Mouse (Mus musculus) heart, embryonic 14.5 days (tissue): ENCODE results near the gene Dus1l. TPM values are rescaled to one million over a fixed set of nuclear protein-coding genes. Genes with fewer than 3 reads are reported as not detected.
A peak's percentile ranks its signal among the peaks of the same experiment; 100 is the strongest.

ENCODE experiments used
- ATAC-seq: fragments of 200-750 bp; cut with Nextera tagmentation; 2 replicates; pipeline ENCODE4 v1.8.0; 2017; ENCODE audit warnings: low read depth, moderate TSS enrichment; ENCODE audit not compliant: insufficient number of reproducible peaks, insufficient read depth, low FRiP score
- H3K27ac ChIP-seq, 2 experiments: fragments of 200-500 bp in 1 of 2; fragments of 300-500 bp in 1 of 2; sonication (generic) in 1 of 2; replicated peaks in 1 of 2; 2 replicates each; pipeline ENCODE4 v1.5.1; 2012 to 2014; ENCODE audit warnings: low read depth in 2 of 2, low read length in 2 of 2, control low read depth in 1 of 2, mild to moderate bottlenecking in 1 of 2, mixed read lengths in 1 of 2; ENCODE audit not compliant: control insufficient read depth in 1 of 2, insufficient read depth in 1 of 2
- H3K27me3 ChIP-seq: fragments of 300-500 bp; sonication (generic); 2 replicates; pipeline ENCODE4 v1.6.1; 2014; ENCODE audit warnings: mild to moderate bottlenecking, low read length, control low read depth; ENCODE audit not compliant: control insufficient read depth, insufficient read depth
- H3K36me3 ChIP-seq: fragments of 300-500 bp; sonication (generic); 2 replicates; pipeline ENCODE4 v1.6.1; 2014; ENCODE audit warnings: mild to moderate bottlenecking, control low read depth, low read length, mixed read lengths; ENCODE audit not compliant: control insufficient read depth, insufficient read depth
- H3K4me1 ChIP-seq, 2 experiments: fragments of 200-500 bp in 1 of 2; fragments of 300-500 bp in 1 of 2; sonication (generic) in 1 of 2; 2 replicates each; pipeline ENCODE4 v1.6.1; 2012 to 2014; ENCODE audit warnings: low read length in 2 of 2, control low read depth in 1 of 2, mixed read lengths in 1 of 2; ENCODE audit not compliant: control insufficient read depth in 2 of 2, insufficient read depth in 2 of 2
- H3K4me2 ChIP-seq: fragments of 300-500 bp; sonication (generic); 2 replicates; pipeline ENCODE4 v1.6.1; 2014; ENCODE audit warnings: mild to moderate bottlenecking, low read length
- H3K4me3 ChIP-seq, 2 experiments: fragments of 200-500 bp in 1 of 2; fragments of 300-500 bp in 1 of 2; sonication (generic) in 1 of 2; 2 replicates each; pipeline ENCODE4 v1.5.1; 2012 to 2014; ENCODE audit warnings: low read length in 2 of 2, mild to moderate bottlenecking in 2 of 2, control low read depth in 1 of 2, low read depth in 1 of 2, moderate library complexity in 1 of 2; ENCODE audit not compliant: control insufficient read depth in 1 of 2, insufficient read depth in 1 of 2
- H3K9ac ChIP-seq: fragments of 300-500 bp; sonication (generic); 2 replicates; pipeline ENCODE4 v1.6.1; 2014; ENCODE audit warnings: mild to moderate bottlenecking, low read length
- H3K9me3 ChIP-seq: fragments of 300-500 bp; sonication (generic); 2 replicates; pipeline ENCODE4 v1.6.1; 2016; ENCODE audit warnings: low read length, control low read depth; ENCODE audit not compliant: control insufficient read depth
- WGBS: fragments of 180-500 bp; shearing (Covaris S2); extraction: QIAGEN DNeasy Blood & Tissue Kit; methylation state at CpG from one replicate; pipeline ENCODE4 v1.1.7; 2014; 5-methylcytosine and 5-hydroxymethylcytosine counted together
- polyA plus RNA-seq: library from polyadenylated mRNA; unstranded; fragments of >200 nt; fragmentation: Nextera tagmentation; extraction: Ambion mirVana; gene quantifications from 2 replicates; pipeline ENCODE4 v1.2.1, GENCODE M21; 2014

Gene Dus1l
- polyA plus RNA-seq, 1 experiment from 2014 or later = 44.5 TPM

DNA sequence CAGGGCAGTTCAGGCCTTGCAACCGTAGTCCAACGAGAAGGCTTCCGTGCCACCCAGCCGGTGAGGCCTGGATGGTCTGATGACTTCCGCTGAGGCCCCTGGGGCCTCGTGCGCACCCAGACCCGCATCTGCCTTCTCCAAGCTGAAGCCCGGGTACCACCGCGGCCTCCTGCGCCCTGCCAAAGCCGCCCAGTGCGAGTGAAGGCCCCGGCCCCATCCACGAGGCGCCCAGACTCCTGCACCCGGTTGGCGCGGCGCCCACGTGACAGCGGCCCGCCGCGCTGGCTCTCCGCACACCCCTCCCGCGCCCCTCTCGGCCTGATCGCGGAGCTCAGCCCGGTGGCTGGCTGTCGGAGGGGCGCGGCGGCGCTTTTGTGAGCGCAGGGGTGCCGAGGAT, 27.3 kb upstream of the Dus1l start:
- peaks cover 35% of the 10 kb centered on the region for H3K36me3 ChIP-seq
- H3K9ac ChIP-seq = peak overlapping the region; percentile 87
- H3K4me1 ChIP-seq = peaks cover 29 to 34% of the 10 kb centered on the region in 2 experiments
- H3K4me3 ChIP-seq = peak overlapping the region; percentile 68 to 81
- H3K27ac ChIP-seq = peak overlapping the region; percentile 88 to 93
- H3K4me2 ChIP-seq = peak overlapping the region; percentile 87
- under 1% methylated on average over 40 of the region's 40 CpGs for WGBS
- H3K9me3 ChIP-seq = no peaks in the 10 kb centered on the region
- H3K27me3 ChIP-seq = no peaks in the 10 kb centered on the region
- peak; percentile 16; the same call in 1 of the 2 replicates for ATAC-seq

DNA sequence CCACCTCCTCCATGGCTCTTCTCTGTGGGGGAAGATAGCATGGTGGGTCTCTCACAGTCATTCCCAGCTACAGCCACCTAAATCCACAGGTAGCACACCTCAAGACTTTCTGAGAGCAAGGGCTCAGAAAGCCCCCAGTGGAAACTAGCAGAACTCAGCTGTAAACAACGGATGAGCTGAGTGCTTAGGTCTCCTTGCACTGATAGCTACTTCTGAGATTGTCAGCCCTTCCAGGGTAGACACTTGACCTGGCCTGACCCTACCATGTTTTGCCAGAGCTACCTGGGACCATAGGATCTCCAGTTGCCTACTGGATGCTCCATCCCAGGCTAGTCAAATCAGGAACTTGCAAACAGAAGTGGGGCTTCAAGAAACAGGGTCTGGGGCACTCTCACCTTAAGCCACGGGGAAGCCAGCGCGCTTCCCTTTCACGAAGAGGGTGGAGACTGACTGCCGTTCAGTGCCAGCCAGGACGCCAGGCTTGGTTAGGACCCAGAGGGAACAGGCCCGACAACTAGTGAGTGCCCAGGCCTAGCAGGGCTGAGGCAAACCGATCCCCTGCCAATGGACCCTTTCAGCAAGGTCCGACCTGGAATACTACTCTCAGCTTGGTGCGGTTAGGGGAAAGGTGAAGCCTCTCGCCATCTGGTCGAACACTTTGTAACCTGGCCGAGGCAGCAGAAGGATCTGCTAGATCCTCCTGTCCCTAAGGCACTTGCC, 26.8 kb upstream of the Dus1l start:
- H3K4me3 ChIP-seq = peak overlapping the region; percentile 68 to 81
- WGBS = 2% methylated on average over 14 of the region's 14 CpGs
- peaks cover 40% of the 10 kb centered on the region for H3K36me3 ChIP-seq
- peak overlapping the region; percentile 87 for H3K4me2 ChIP-seq
- H3K9me3 ChIP-seq = no peaks in the 10 kb centered on the region
- peak overlapping the region; percentile 87 for H3K9ac ChIP-seq
- peaks cover 29 to 34% of the 10 kb centered on the region in 2 experiments for H3K4me1 ChIP-seq
- H3K27ac ChIP-seq = peak overlapping the region; percentile 88 to 93
- H3K27me3 ChIP-seq = no peaks in the 10 kb centered on the region
- no peak for ATAC-seq

DNA sequence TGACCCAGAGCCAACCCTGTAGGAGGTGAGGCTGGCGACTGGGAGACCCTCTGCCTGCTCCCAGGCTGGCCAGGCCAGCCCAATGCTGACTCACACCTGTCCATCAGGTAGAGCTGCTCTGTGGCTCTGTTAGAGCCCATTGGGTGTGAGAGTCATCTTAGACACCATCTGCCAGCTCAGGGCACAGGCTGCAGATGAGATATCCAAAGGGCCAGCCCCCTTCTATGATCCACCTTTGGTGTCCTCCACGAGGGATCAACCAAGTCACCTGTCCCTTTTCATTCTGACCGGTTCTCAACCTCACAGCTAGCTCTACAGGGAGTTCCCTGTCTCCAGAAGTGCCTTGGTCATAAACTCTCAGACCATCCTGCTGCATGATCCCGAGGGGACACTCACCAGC, 26.1 kb upstream of the Dus1l start:
- Histone ChIP-seq H3K36me3 (peaks cover 47% of the 10 kb centered on the region), H3K27ac (no peak overlapping the region), H3K4me3 (peak overlapping the region; percentile 68 to 81), H3K9ac (peak overlapping the region; percentile 87), H3K4me2 (peak overlapping the region; percentile 87), H3K4me1 (peaks cover 29 to 34% of the 10 kb centered on the region in 2 experiments), H3K27me3 (no peaks in the 10 kb centered on the region), H3K9me3 (no peaks in the 10 kb centered on the region)
- 58% methylated on average over 4 of the region's 4 CpGs for WGBS
- no peak for ATAC-seq

DNA sequence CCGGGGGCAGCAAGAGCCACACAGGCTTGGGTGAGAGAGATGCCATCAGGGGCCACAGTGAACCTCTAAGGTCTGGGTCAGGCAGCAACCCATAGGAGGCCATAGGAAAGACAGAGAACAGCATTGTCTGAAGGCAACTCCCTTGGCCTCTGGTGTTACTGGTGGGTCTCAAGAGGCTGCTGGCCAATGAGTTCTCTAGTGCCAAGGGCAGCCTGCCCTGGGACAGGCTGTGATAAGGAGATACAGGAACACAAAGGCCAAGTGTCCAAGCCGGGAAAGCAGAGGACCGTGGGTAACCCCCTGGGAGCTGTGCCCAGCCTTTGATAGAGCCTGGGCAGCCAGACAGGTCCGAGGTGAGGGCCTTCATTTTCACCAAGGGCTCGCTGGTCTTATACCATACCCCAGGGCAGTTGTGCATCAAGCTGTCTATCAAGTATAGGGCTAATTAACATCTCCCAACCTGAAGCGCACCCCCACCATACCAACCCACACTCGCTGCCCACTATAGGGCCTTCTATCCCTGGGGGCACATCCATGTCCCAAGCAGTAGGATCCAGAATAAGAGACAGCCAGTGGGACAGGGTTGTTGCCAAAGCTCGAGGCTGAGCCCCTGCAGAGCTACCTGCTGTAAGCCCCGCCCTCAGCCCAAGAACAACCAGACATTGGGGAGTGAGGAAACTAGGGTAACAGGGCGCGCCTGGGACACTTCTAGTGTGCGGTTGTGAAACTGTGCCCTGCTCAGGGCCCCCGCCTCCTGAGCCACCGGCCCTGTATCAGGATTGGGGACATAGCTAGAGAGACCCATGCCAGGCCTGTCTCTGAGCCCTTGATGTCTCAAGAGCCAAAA, 25.1 kb upstream of the Dus1l start:
- H3K4me2 ChIP-seq = peak overlapping the region; percentile 87; the same call in 1 of the 2 replicates
- ATAC-seq = no peak

DNA sequence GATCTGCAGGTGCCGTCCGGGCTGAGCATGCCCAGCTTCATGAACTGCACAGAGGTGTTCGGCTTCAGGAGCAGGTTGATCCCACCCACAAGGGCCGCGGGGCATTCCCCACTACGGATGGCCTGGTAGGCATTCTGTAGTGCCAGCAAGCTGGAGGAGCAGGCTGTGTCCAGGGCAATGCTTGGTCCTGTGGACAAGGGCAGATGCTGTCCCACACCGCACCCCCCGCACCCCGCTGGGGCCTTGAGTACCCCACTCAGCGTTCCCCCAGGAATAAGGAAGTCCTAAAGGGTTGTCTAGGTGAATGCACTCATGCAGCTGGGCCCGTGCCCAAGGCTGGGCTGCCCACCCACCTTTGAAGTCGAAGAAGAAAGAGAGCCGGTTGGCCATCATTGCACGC, 24.3 kb upstream of the Dus1l start:
- WGBS = 93% methylated on average over 14 of the region's 14 CpGs
- no peak overlapping the region for H3K27ac ChIP-seq
- no peaks in the 10 kb centered on the region for H3K9me3 ChIP-seq
- H3K27me3 ChIP-seq = no peaks in the 10 kb centered on the region
- peaks cover 65% of the 10 kb centered on the region for H3K36me3 ChIP-seq
- peaks cover 28 to 31% of the 10 kb centered on the region in 2 experiments for H3K4me1 ChIP-seq
- H3K4me3 ChIP-seq = no peak overlapping the region
- H3K4me2 ChIP-seq = no peak overlapping the region
- no peak for ATAC-seq
- H3K9ac ChIP-seq = no peak overlapping the region

More for the DNA sequence above, 25.1 kb upstream of the Dus1l start:
- Histone ChIP-seq H3K27me3 (no peaks in the 10 kb centered on the region), H3K36me3 (peaks cover 57% of the 10 kb centered on the region), H3K4me3 (no peak overlapping the region), H3K9ac (no peak overlapping the region), H3K4me1 (peaks cover 29 to 34% of the 10 kb centered on the region in 2 experiments), H3K9me3 (no peaks in the 10 kb centered on the region), H3K27ac (no peak overlapping the region)
- WGBS = 72% methylated on average over 14 of the region's 14 CpGs

DNA sequence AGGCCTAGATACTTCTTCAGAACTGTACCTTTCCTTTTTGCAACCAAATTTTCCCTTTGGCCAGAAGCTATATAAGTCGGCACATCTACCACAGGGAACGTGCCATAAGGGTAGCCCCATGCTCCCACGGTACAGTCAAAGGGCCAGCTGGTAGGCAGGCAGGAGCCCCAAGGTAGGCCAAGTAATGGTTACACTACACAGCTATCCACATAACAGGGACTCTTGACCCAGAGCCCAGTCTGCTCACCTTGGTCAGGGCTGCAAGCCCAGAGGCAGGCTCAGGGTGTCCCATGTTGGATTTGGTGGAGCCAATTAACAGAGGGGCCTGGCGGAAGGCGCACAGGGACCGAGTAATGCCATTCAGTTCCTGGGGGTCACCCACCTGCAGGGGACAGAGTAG, 23.4 kb upstream of the Dus1l start:
- H3K4me1 ChIP-seq = peaks cover 21 to 24% of the 10 kb centered on the region in 2 experiments
- no peak overlapping the region for H3K27ac ChIP-seq
- H3K4me3 ChIP-seq = no peak overlapping the region
- H3K9me3 ChIP-seq = no peaks in the 10 kb centered on the region
- H3K9ac ChIP-seq = no peak overlapping the region
- WGBS = 97% methylated on average over 6 of the region's 6 CpGs
- H3K4me2 ChIP-seq = no peak overlapping the region
- ATAC-seq = no peak
- H3K36me3 ChIP-seq = peaks cover 75% of the 10 kb centered on the region
- no peaks in the 10 kb centered on the region for H3K27me3 ChIP-seq

DNA sequence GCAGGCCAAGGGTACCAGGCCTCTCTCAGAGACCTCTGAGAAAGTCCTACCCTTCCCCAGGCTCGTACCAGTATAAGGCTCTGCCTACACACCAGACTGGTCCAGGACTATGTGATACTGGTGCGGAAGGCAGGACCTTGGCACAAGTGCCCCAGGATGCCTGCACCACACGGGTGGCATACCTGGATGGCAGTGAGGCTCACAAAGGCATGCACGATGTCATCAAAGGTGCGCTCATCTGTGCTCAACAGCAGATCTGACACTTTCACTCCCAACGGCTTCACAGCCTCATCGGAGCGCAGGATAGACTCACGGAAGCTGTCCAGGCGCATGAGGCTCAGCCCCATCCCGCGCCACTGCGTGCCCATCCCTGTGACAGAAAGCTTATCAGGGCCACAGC, 22.0 kb upstream of the Dus1l start:
- Histone ChIP-seq H3K27me3 (no peaks in the 10 kb centered on the region), H3K36me3 (peaks cover 88% of the 10 kb centered on the region), H3K4me3 (no peak overlapping the region), H3K9me3 (no peaks in the 10 kb centered on the region), H3K4me1 (peaks cover 21 to 24% of the 10 kb centered on the region in 2 experiments), H3K4me2 (no peak overlapping the region), H3K27ac (no peak overlapping the region), H3K9ac (no peak overlapping the region)
- 95% methylated on average over 13 of the region's 13 CpGs for WGBS
- no peak for ATAC-seq
